Mouse (Mus musculus) retina, postnatal 7 days (tissue): ENCODE measurements at regions not wholly inside any gene's neighbourhood (a gene's known extent, or its start where the extent isn't known, plus 50 kb on each side); places are given as distances from the start of the nearest gene placed in this dataset.
A peak's percentile ranks its signal among the peaks of the same experiment; 100 is the strongest.

ENCODE experiments used
- DNase-seq: peaks from one replicate; pipeline ENCODE4 v3.0.0-alpha.2; 2012; ENCODE audit warnings: low read depth, low spot score

- DNase-seq = no peak
Observed at GRCm38 (mm10) chr8:41860918-41861317, 444.0 kb upstream of the Frg1 start.

GRCm38 (mm10) chr8:41831713-41832112 is 414.8 kb upstream of the Frg1 start:
- DNase-seq = no peak

GRCm38 (mm10) chr8:41830407-41830806 is 413.5 kb upstream of the Frg1 start:
- DNase-seq = no peak

GRCm38 (mm10) chr8:41824928-41825327 is 408.1 kb upstream of the Frg1 start:
- DNase-seq = peak; percentile 25

GRCm38 (mm10) chr8:41823041-41823440 is 406.2 kb upstream of the Frg1 start:
- no peak for DNase-seq

GRCm38 (mm10) chr8:41821676-41822075 is 404.8 kb upstream of the Frg1 start:
- no peak for DNase-seq

- DNase-seq = no peak
Observed at GRCm38 (mm10) chr8:41820605-41821395, 403.9 kb upstream of the Frg1 start.

- DNase-seq = no peak
Observed at GRCm38 (mm10) chr8:41818577-41818976, 401.7 kb upstream of the Frg1 start.

- DNase-seq = no peak
Observed at GRCm38 (mm10) chr8:41818079-41818478, 401.2 kb upstream of the Frg1 start.

- DNase-seq = no peak
Observed at GRCm38 (mm10) chr8:41815272-41815671, 398.4 kb upstream of the Frg1 start.

GRCm38 (mm10) chr8:41795625-41796024 is 378.8 kb upstream of the Frg1 start:
- DNase-seq = no peak

- DNase-seq = no peak
Observed at GRCm38 (mm10) chr8:41786952-41787861, 370.3 kb upstream of the Frg1 start.

GRCm38 (mm10) chr8:41785977-41786376 is 369.1 kb upstream of the Frg1 start:
- no peak for DNase-seq

GRCm38 (mm10) chr8:41782837-41783236 is 366.0 kb upstream of the Frg1 start:
- DNase-seq = no peak

- no peak for DNase-seq
Observed at GRCm38 (mm10) chr8:41779459-41779858, 362.6 kb upstream of the Frg1 start.

GRCm38 (mm10) chr8:41771729-41772128 is 354.9 kb upstream of the Frg1 start:
- no peak for DNase-seq

GRCm38 (mm10) chr8:41753481-41753880 is 336.6 kb upstream of the Frg1 start:
- no peak for DNase-seq

GRCm38 (mm10) chr8:41752641-41753040 is 335.8 kb upstream of the Frg1 start:
- DNase-seq = no peak

GRCm38 (mm10) chr8:41747024-41747423 is 330.1 kb upstream of the Frg1 start:
- no peak for DNase-seq

GRCm38 (mm10) chr8:41742796-41743670 is 326.2 kb upstream of the Frg1 start:
- no peak for DNase-seq

GRCm38 (mm10) chr8:41717002-41717401 is 300.1 kb upstream of the Frg1 start:
- no peak for DNase-seq
